Mouse (Mus musculus) CH12.LX (cell line): Measurements from ENCODE around the gene Taf1. TPM values are rescaled to one million over a fixed set of nuclear protein-coding genes. Genes with fewer than 3 reads are reported as not detected.
A peak's percentile ranks its signal among the peaks of the same experiment; 100 is the strongest.

Experiments
- DNase-seq: peaks from one replicate; pipeline ENCODE4 v3.0.0-alpha.2; 2013; ENCODE audit errors: extremely low read depth
- H3K27ac ChIP-seq: 2 replicates; pipeline ENCODE4 v1.5.1; 2012; ENCODE audit warnings: low read depth, mild to moderate bottlenecking, control low read depth, moderate library complexity; ENCODE audit not compliant: insufficient read depth
- H3K27me3 ChIP-seq: replicated peaks from 2 replicates; pipeline ENCODE3; 2012; ENCODE audit warnings: inconsistent platforms
- H3K36me3 ChIP-seq, 2 experiments: replicated peaks in 1 of 2; 2 replicates each; pipeline versions ENCODE3 to v1.6.1; 2012; ENCODE audit warnings: inconsistent platforms in 1 of 2, low read length in 1 of 2, mild to moderate bottlenecking in 1 of 2, mixed read lengths in 1 of 2, moderate library complexity in 1 of 2; ENCODE audit not compliant: control insufficient read depth in 1 of 2, insufficient read depth in 1 of 2
- H3K4me1 ChIP-seq, 2 experiments: 2 replicates each; pipeline ENCODE4 v1.6.1; 2012; ENCODE audit warnings: inconsistent platforms in 1 of 2, moderate library complexity in 1 of 2; ENCODE audit not compliant: insufficient read depth in 2 of 2, control insufficient read depth in 1 of 2
- H3K4me2 ChIP-seq: 2 replicates; pipeline ENCODE4 v1.6.1; 2012; ENCODE audit warnings: low read depth, mild to moderate bottlenecking, control low read depth; ENCODE audit not compliant: poor library complexity, insufficient read depth, severe bottlenecking
- H3K4me3 ChIP-seq, 3 experiments: fragments of 150-350 bp in 1 of 3; sonication (generic) in 1 of 3; replicated peaks in 1 of 3; 2 replicates each; pipeline versions ENCODE3 to v1.5.1; 2011 to 2012; ENCODE audit warnings: low read depth in 2 of 3, low read length in 2 of 3, mild to moderate bottlenecking in 2 of 3, moderate library complexity in 2 of 3, control low read depth in 1 of 3, improper control_type of control experiment in 1 of 3, inconsistent platforms in 1 of 3, mixed read lengths in 1 of 3; ENCODE audit not compliant: poor library complexity in 1 of 3
- H3K79me2 ChIP-seq: replicated peaks from 2 replicates; pipeline ENCODE4 v1.6.1; 2012; ENCODE audit warnings: mild to moderate bottlenecking, moderate library complexity; ENCODE audit not compliant: control insufficient read depth, poor library complexity, insufficient read depth, severe bottlenecking; ENCODE audit errors: extremely low read depth
- H3K9ac ChIP-seq: 2 replicates; pipeline ENCODE4 v1.6.1; 2012; ENCODE audit warnings: low read depth, mild to moderate bottlenecking, control low read depth, moderate library complexity; ENCODE audit not compliant: insufficient read depth
- H3K9me3 ChIP-seq: replicated peaks from 2 replicates; pipeline ENCODE3; 2012; ENCODE audit warnings: low read length, inconsistent platforms, mixed read lengths
- BHLHE40 ChIP-seq: IDR thresholded peaks from 2 replicates; pipeline ENCODE4 v1.6.1; 2011; ENCODE audit warnings: mild to moderate bottlenecking, low read depth, low read length, improper control_type of control experiment
- CHD1 ChIP-seq: IDR thresholded peaks from 2 replicates; pipeline ENCODE4 v1.6.1; 2012; ENCODE audit warnings: low read depth, low read length, improper control_type of control experiment, inconsistent platforms
- CHD2 ChIP-seq: IDR thresholded peaks from 2 replicates; pipeline ENCODE4 v1.6.1; 2011; ENCODE audit warnings: low read length, improper control_type of control experiment
- CTCF ChIP-seq, 2 experiments: IDR thresholded peaks in 1 of 2; conservative IDR thresholded peaks in 1 of 2; 2 replicates each; pipeline ENCODE4 v1.5.1; 2011 to 2012; ENCODE audit warnings: low read depth in 2 of 2, low read length in 2 of 2, improper control_type of control experiment in 1 of 2, inconsistent platforms in 1 of 2, mild to moderate bottlenecking in 1 of 2, moderate library complexity in 1 of 2
- E2F4 ChIP-seq: IDR thresholded peaks from 2 replicates; pipeline ENCODE4 v1.6.1; 2011; ENCODE audit warnings: low read depth, low read length, improper control_type of control experiment; ENCODE audit not compliant: insufficient replicate concordance
- ELF1 ChIP-seq: IDR thresholded peaks from 2 replicates; pipeline ENCODE4 v1.6.1; 2014; ENCODE audit warnings: low read depth, mild to moderate bottlenecking, inconsistent platforms, low read length, improper control_type of control experiment
- ETS1 ChIP-seq: conservative IDR thresholded peaks from 2 replicates; pipeline ENCODE4 v1.6.1; 2012; ENCODE audit warnings: low read depth, mild to moderate bottlenecking, inconsistent platforms, low read length, improper control_type of control experiment, moderate library complexity
- GABPA ChIP-seq: IDR thresholded peaks from 2 replicates; pipeline ENCODE4 v1.6.1; 2012; ENCODE audit warnings: low read depth, low read length, improper control_type of control experiment, inconsistent platforms; ENCODE audit not compliant: insufficient replicate concordance
- HCFC1 ChIP-seq: IDR thresholded peaks from 2 replicates; pipeline ENCODE4 v1.6.1; 2012; ENCODE audit warnings: low read depth, mild to moderate bottlenecking, inconsistent platforms, low read length, improper control_type of control experiment
- IRF4 ChIP-seq: IDR thresholded peaks from 2 replicates; pipeline ENCODE4 v1.6.1; 2014; ENCODE audit warnings: low read depth, mild to moderate bottlenecking, inconsistent platforms, low read length, improper control_type of control experiment
- JUN ChIP-seq: IDR thresholded peaks from 2 replicates; pipeline ENCODE4 v1.6.1; 2011; ENCODE audit warnings: low read depth, mild to moderate bottlenecking, low read length, improper control_type of control experiment, moderate library complexity; ENCODE audit not compliant: insufficient read depth
- JUND ChIP-seq: conservative IDR thresholded peaks from 2 replicates; pipeline ENCODE4 v1.6.1; 2011; ENCODE audit warnings: low read depth, low read length, improper control_type of control experiment
- KAT2A ChIP-seq: IDR thresholded peaks from 2 replicates; pipeline ENCODE4 v1.6.1; 2012; ENCODE audit warnings: low read length, improper control_type of control experiment, inconsistent platforms; ENCODE audit not compliant: insufficient replicate concordance
- MAFK ChIP-seq: IDR thresholded peaks from 2 replicates; pipeline ENCODE4 v1.6.1; 2011; ENCODE audit warnings: low read length, improper control_type of control experiment; ENCODE audit not compliant: insufficient replicate concordance
- MAZ ChIP-seq: IDR thresholded peaks from 2 replicates; pipeline ENCODE4 v1.6.1; 2012; ENCODE audit warnings: low read depth, mild to moderate bottlenecking, inconsistent platforms, low read length, improper control_type of control experiment, moderate library complexity
- MEF2A ChIP-seq: IDR thresholded peaks from 2 replicates; pipeline ENCODE4 v1.6.1; 2014; ENCODE audit warnings: low read depth, mild to moderate bottlenecking, inconsistent platforms, low read length, improper control_type of control experiment, borderline replicate concordance
- MXI1 ChIP-seq: IDR thresholded peaks from 2 replicates; pipeline ENCODE4 v1.6.1; 2011; ENCODE audit warnings: mild to moderate bottlenecking, low read depth, low read length, improper control_type of control experiment
- MYC ChIP-seq: IDR thresholded peaks from 2 replicates; pipeline ENCODE4 v1.6.1; 2011; ENCODE audit warnings: low read depth, mild to moderate bottlenecking, improper control_type of control experiment, low read length
- NELFE ChIP-seq: IDR thresholded peaks from 2 replicates; pipeline ENCODE4 v1.6.1; 2011; ENCODE audit warnings: low read depth, low read length, improper control_type of control experiment
- PAX5 ChIP-seq: IDR thresholded peaks from 2 replicates; pipeline ENCODE4 v1.6.1; 2012; ENCODE audit warnings: low read length, inconsistent platforms, mixed read lengths
- POLR2A ChIP-seq: IDR thresholded peaks from 2 replicates; pipeline ENCODE4 v1.6.1; 2011; ENCODE audit warnings: low read depth, mild to moderate bottlenecking, improper control_type of control experiment, low read length
- RCOR1 ChIP-seq: conservative IDR thresholded peaks from 2 replicates; pipeline ENCODE4 v1.6.1; 2012; ENCODE audit warnings: low read depth, mild to moderate bottlenecking, inconsistent platforms, low read length, improper control_type of control experiment
- SIN3A ChIP-seq: IDR thresholded peaks from 2 replicates; pipeline ENCODE4 v1.6.1; 2012; ENCODE audit warnings: low read length, improper control_type of control experiment, inconsistent platforms
- SMC3 ChIP-seq: IDR thresholded peaks from 2 replicates; pipeline ENCODE4 v1.6.1; 2011; ENCODE audit warnings: low read depth, low read length, improper control_type of control experiment
- TBP ChIP-seq: conservative IDR thresholded peaks from 2 replicates; pipeline ENCODE4 v1.6.1; 2011; ENCODE audit warnings: low read depth, low read length, improper control_type of control experiment
- TCF12 ChIP-seq: IDR thresholded peaks from 2 replicates; pipeline ENCODE4 v1.6.1; 2014; ENCODE audit warnings: low read depth, mild to moderate bottlenecking, inconsistent platforms, low read length, improper control_type of control experiment
- UBTF ChIP-seq: IDR thresholded peaks from 2 replicates; pipeline ENCODE4 v1.6.1; 2012; ENCODE audit warnings: low read depth, mild to moderate bottlenecking, inconsistent platforms, low read length, improper control_type of control experiment, moderate library complexity
- USF1 ChIP-seq: IDR thresholded peaks from 2 replicates; pipeline ENCODE4 v1.6.1; 2014; ENCODE audit warnings: low read depth, mild to moderate bottlenecking, inconsistent platforms, low read length, improper control_type of control experiment
- USF2 ChIP-seq: conservative IDR thresholded peaks from 2 replicates; pipeline ENCODE4 v1.6.1; 2011; ENCODE audit warnings: low read depth, low read length, improper control_type of control experiment
- ZC3H11A ChIP-seq: IDR thresholded peaks from 2 replicates; pipeline ENCODE4 v1.6.1; 2012; ENCODE audit warnings: low read depth, mild to moderate bottlenecking, inconsistent platforms, low read length, improper control_type of control experiment
- ZMIZ1 ChIP-seq: IDR thresholded peaks from 2 replicates; pipeline ENCODE4 v1.6.1; 2012; ENCODE audit warnings: low read depth, mild to moderate bottlenecking, inconsistent platforms, low read length, improper control_type of control experiment
- ZNF384 ChIP-seq: IDR thresholded peaks from 2 replicates; pipeline ENCODE4 v1.6.1; 2012; ENCODE audit warnings: low read depth, low read length, improper control_type of control experiment, inconsistent platforms
- dilution Hi-C: fragments of 300-500 bp; cut with MboI; formaldehyde crosslinking; loops from 2 replicates; pipeline ENCODE4 v1.14.3; 2020; ENCODE audit warnings: low sequenced_read_pairs; ENCODE audit not compliant: extremely low pct_unique_long_range_greater_than_20kb, extremely low pct_ligation_motif_present
- in situ Hi-C: fragments of 300-500 bp; cut with MboI; formaldehyde crosslinking; loops from 3 replicates; pipeline ENCODE4 v1.14.3; 2019; ENCODE audit warnings: low sequenced_read_pairs, low pct_ligation_motif_present, low pct_unique_long_range_greater_than_20kb, mixed read lengths
- polyA plus RNA-seq: library from polyadenylated mRNA; unstranded; fragments of >175 nt; gene quantifications from 2 replicates; pipeline ENCODE4 v1.2.1, GENCODE M21; 2012; ENCODE audit warnings: low read depth; ENCODE audit not compliant: insufficient read length
- total RNA-seq, 2 experiments: library from RNA; depleted of rRNA; stranded (reverse); fragments of 300-350 nt in 1 of 2; fragments of >200 nt in 1 of 2; gene quantifications; 2 replicates each; pipeline ENCODE4 v1.2.3; 2012 to 2014

Taf1 gene
- total and polyA plus RNA-seq, 3 experiments = 33.6 to 49.4 (median 35.7) TPM

- Histone ChIP-seq H3K4me3 (peak overlapping the region; percentile 35 to 73 (median 53)), H3K4me1 (peaks cover 0 to 7% of the 10 kb centered on the region in 2 experiments; a peak in 1 of 4 replicates), H3K4me2 (peak overlapping the region; percentile 71; the same call in 1 of the 2 replicates), H3K9ac (peak overlapping the region; percentile 69), H3K27ac (no peak overlapping the region; the same call in 1 of the 2 replicates), H3K79me2 (peaks cover 32% of the 10 kb centered on the region), H3K27me3 (no peaks in the 10 kb centered on the region), H3K9me3 (no peaks in the 10 kb centered on the region), H3K36me3 (peaks cover 4 to 9% of the 10 kb centered on the region in 2 experiments)
- in situ Hi-C loops (no loop called here), dilution Hi-C loops (no loop called here)
- no peak for DNase-seq
- no peak for TF ChIP-seq MXI1
- TF ChIP-seq, all 38 proteins: peak for 0
Observed at GRCm38 (mm10) chrX:101639306-101639705, 106.8 kb downstream of the Taf1 start.

- Histone ChIP-seq H3K27ac (peak within 1 kb of the TSS; percentile 44), H3K36me3 (peaks cover 4 to 9% of the 10 kb centered on the region in 2 experiments), H3K27me3 (no peaks in the 10 kb centered on the region), H3K4me3 (peak within 1 kb of the TSS; percentile 73 to 95 (median 91)), H3K9ac (peak within 1 kb of the TSS; percentile 97), H3K9me3 (no peaks in the 10 kb centered on the region), H3K79me2 (peaks cover 34% of the 10 kb centered on the region), H3K4me1 (peaks cover 0 to 7% of the 10 kb centered on the region in 2 experiments; a peak in 1 of 4 replicates), H3K4me2 (peak within 1 kb of the TSS; percentile 71; the same call in 1 of the 2 replicates)
- dilution Hi-C loops (no loop called here), in situ Hi-C loops (no loop called here)
- DNase-seq = peak; percentile 95
- no peak for TF ChIP-seq RCOR1
- TF ChIP-seq ZMIZ1 = no peak
- peak; percentile 98 for TF ChIP-seq ZNF384
- peak; percentile 100 for TF ChIP-seq KAT2A
- TF ChIP-seq SMC3 = no peak
- no peak for TF ChIP-seq MAZ
- no peak for TF ChIP-seq JUND
- TF ChIP-seq IRF4 = peak; percentile 66; the same call in 1 of the 2 replicates
- no peak for TF ChIP-seq CHD1
- no peak for TF ChIP-seq GABPA
- TF ChIP-seq USF2 = no peak
- peak; percentile 86 for TF ChIP-seq CHD2
- peak; percentile 96 for TF ChIP-seq TBP
- TF ChIP-seq CTCF (conservative IDR thresholded peaks at IDR 0.05 in 1 of 2, IDR thresholded peaks at IDR 0.05 in 1 of 2; ENCODE audit: low read depth in 2 of 2, low read length in 2 of 2) = no peak
- TF ChIP-seq MAFK = no peak
- no peak for TF ChIP-seq PAX5
- no peak; the same call in 1 of the 2 replicates for TF ChIP-seq MEF2A
- no peak for TF ChIP-seq MXI1
- peak; percentile 80 for TF ChIP-seq POLR2A
- TF ChIP-seq SIN3A = peak; percentile 44; the same call in 1 of the 2 replicates
- TF ChIP-seq ELF1 = peak; percentile 51; the same call in 1 of the 2 replicates
- no peak for TF ChIP-seq JUN
- TF ChIP-seq ETS1 = no peak; the same call in 1 of the 2 replicates
- no peak for TF ChIP-seq ZC3H11A
- peak; percentile 71 for TF ChIP-seq HCFC1
- no peak for TF ChIP-seq E2F4
- TF ChIP-seq NELFE = peak; percentile 75
- no peak for TF ChIP-seq UBTF
- peak; percentile 85 for TF ChIP-seq TCF12
- no peak for TF ChIP-seq USF1
- TF ChIP-seq BHLHE40 = no peak
- TF ChIP-seq MYC = peak; percentile 85
Observed at GRCm38 (mm10) chrX:101639741-101640166, 107.2 kb downstream of the Taf1 start, which contains the start of gene Ogt. Ogt (plus strand) TSS chrX:101640060.
